Mouse (Mus musculus): ENCODE data around the gene Rundc3a. TPM values are rescaled to one million over a fixed set of nuclear protein-coding genes. Genes with fewer than 3 reads are reported as not detected.
"Not testable (repeated sequence)": the region's sequence is repeated elsewhere in the genome, so short reads cannot be mapped to it uniquely, and the experiment has no call there.

Rundc3a gene
- total RNA-seq, 2 experiments from 2014 or later = 0.87 to 1.9 TPM

DNA sequence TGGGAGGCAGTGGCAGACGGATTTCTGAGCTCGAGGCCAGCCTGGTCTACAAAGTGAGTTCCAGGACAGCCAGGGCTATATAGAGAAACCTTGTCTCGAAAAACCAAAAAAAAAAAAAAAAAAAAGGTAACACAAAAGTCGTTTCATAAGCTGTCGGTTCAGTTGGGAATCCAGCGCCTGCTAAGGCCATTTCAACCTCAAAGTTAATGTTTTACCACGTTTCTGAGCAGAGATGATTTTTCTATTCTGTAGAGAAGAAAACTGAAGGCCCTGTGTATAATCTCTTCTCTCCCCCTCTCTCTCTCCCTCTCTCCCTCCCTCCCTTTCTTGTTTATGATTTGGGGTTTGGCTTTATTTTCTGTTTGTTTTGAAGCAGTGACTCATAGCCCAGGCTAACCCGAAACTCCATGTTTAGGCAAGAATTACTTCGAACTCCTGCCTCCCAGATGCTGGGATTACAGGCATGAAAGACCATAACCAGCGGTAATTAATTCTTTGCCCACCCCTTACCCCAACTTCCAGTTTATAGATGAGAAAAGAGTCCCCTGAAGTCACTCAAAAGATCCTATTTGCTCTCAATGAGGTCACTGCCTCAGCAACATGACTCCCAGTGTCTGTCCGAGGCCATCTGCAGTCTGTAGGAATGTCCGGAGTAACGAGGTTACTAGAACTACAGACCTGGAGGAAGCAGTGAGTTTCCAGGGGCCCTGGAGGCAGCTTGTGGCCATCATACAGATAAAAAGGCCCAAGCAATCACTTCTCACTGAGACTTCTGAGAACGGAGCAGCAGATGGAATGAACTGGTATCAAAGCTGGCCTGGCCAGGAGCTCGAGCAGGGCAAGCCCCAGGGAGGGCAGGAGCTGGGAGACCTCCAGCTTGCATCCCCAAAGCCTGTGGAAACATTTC, 15.9 kb downstream of the Rundc3a start:
- DNase-seq = no peak

DNA sequence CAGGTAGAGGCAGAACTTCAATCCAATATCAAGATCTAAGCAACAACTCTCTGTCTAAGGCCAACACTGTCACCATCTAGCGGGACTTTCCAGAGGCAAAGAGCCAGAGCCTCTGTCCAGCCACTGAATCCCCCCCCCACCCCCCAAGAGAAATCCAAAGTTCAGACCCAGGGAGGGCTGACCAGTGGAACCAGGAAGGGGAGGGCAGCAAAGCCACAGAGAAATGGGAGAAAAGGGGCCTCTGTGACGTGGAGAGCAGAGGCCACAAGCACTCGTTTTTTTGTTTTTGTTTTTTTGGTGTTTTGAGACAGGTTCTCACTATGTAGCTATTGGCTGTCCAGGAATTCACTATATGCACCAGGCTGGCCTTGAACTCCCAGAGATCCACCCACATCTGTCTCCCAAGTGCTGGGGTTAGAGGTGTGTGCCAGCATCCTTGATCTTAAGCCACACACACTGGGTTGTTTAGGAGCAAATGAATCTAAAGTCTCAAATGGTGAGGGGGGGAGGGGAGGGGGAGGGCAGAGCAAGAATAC, 16.7 kb downstream of the Rundc3a start:
- no peak for DNase-seq

DNA sequence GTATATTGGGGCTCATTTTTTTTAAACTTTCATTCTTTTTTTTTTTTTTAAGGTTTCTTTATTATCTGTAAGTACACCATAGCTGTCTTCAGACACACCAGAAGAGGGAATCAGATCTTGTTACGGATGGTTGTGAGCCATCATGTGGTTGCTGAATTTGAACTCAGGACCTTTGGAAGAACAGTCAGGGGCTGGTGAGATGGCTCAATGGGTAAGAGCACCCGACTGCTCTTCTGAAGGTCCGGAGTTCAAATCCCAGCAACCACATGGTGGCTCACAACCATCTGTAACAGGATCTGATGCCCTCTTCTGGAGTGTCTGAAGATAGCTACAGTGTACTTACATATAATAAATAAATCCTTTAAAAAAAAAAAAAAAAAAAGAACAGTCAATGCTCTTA, 17.1 kb downstream of the Rundc3a start:
- not testable (repeated sequence) for DNase-seq

DNA sequence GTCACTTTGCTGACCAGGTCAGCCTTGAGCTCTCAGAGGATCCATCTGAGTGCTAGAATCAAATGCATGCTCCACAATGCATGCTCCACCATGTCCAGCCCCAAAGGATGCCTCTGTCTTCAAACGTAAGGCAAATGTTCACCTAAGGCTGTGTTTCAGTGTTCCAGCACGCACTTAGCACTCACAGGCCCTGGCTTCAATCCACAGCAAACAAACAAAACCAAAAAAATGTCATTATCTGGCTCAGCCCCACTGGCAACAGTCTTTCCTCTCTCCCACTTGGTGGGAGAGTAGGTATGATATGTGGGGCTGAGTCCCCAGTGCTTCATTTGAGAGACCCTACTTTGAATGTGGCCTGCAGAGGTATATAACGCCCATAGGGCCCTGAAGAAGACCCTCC, 17.9 kb downstream of the Rundc3a start:
- no peak for DNase-seq

DNA sequence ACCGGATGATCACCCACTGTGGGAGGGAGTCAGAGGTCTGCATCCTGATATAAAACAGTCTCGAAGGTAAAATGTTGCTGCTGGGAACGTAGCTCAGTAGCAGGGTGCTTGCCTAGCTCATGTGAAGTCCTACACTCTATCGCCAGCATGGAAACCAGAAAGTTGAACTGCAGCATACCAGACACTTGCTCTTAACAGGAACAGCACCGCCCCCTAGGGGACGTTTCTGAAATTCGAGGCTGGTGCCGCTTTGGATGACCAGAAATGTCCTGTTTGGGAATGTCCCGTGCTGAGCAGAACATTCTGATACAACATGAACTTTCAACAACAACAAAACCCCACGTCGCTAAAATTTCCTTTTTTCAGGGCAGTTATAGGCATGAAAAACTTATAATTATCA, 18.5 kb downstream of the Rundc3a start:
- DNase-seq = peak; percentile 95

DNA sequence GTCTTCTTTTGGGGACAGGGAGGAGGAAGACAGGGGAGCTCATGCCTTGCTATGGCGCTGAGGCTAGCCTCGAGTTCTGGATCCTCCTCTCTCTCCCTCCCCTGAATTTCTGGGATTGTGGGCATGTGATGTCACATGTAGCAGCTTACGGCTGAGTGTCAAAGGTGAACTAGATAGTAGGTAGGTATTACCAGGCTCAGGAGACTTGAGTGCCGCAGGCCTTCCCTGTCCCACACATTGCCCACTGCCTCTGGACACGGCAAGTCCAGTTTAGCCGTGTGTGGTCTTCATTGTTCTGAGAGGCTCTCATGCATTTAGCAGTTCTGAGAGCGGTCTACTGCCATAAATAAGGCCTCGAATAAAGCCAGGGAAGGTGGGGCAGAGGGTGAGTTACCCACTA, 19.9 kb downstream of the Rundc3a start:
- no peak for DNase-seq

DNA sequence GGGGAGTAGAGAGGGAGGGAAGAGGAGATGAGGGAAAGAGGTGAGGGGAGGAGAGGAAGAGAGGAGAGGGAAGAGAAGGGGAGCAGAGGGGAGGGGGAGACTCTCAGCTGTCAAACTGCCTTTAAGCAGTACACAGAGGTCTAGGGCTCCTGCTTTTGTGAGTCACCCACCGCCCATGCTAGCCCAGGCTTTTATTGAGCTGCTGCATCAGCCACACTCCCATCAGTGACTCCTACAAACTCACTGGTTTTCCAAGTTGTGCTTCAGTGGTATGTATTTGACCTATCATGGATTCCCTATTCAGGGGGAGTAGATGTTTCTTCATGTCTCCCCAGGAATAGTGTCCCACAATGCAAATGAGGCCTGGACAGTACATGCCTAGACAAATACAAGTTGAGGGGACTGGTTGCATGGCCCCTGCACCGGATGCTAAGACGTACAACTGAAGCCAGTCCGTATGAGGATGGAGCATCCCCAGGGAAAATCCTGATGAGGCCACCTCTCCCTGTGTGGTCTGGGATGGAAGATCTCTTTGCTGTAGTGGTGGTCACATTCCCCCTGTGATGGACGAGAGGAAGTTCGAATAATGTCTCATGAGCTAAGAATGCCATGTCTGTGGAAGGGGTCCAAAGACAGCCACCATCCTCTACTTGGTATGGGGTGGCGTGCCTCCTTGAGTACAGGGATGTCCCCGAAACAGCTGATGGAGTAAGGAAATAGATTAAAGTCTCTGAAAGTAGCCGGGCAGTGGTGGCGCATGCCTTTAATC, 22.0 kb downstream of the Rundc3a start:
- DNase-seq = no peak

DNA sequence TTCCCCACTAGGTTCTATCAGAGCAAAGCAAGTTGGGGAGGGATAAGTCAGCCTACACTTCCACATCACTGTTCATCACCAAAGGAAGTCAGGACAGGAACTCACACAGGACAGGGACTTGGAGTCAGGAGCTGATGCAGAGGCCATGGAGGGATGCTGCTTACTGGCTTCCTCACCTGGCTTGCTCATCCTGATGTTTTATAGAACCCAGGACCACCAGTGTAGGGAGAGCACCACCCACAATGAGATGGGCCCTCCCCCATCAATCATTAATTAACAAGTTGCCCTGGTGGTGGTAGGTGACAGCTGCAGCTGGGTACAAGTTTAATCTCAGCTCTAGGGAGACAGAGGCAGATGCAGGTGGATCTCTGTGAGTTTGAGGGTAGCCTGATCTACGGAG, 24.0 kb downstream of the Rundc3a start:
- no peak for DNase-seq

DNA sequence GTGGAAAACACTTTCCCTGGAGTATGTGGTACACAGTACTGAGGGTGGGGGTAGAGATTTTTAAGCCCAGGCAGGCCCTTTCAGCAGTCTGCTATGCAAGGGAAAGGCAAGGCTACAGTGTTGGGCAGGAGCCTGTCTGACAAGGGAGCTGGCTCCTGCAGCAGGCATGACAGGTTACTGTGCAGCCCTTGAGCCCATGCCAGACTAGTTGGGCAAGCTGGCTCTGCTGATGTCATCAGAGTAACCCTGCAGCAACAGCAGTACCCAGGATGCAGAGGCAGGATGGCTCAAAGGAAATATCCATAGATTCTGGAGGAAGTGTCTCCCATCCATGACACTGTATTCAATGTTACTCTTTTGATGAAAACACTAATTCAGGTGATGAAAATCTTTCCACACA, 25.7 kb downstream of the Rundc3a start:
- no peak for DNase-seq

DNA sequence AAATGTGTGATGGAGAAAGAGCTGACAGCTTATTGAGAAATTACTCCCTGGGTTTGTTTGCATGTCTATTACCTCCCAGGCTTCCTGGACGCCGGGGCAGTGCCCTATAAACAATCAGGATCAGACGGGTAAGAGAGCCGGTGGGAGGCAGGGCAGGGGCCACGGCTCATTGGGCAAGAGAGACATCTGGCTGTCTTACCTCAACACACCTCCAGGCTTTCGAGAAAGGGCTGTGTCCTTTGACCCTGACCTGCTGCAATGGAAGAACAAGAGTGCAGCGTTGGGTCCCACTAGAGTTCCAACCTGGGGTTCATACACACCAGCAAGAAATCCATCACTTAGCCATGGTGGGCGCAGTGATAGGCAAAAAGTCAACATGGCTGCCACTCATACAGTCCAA, 28.4 kb downstream of the Rundc3a start:
- DNase-seq = no peak

DNA sequence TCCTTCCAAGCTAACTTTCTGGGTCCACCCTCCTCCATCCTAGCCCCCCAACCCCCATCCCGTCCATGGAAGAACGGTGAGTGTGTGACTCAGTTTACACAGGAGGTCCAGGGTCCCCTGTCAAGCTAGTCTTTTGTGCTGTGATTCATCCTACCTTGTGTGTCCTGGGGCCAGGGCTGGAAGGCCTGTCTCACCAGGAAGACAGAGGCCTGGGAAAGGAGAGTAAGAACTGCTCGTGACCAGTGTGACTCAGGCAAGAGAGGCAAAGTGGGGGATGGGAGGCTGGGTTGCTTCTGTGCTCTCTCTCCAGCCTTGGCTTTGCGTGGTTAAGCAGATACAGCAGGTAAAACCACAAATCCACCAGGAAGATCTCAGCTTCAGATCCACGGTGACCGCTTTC, 31.5 kb downstream of the Rundc3a start:
- no peak for DNase-seq

DNA sequence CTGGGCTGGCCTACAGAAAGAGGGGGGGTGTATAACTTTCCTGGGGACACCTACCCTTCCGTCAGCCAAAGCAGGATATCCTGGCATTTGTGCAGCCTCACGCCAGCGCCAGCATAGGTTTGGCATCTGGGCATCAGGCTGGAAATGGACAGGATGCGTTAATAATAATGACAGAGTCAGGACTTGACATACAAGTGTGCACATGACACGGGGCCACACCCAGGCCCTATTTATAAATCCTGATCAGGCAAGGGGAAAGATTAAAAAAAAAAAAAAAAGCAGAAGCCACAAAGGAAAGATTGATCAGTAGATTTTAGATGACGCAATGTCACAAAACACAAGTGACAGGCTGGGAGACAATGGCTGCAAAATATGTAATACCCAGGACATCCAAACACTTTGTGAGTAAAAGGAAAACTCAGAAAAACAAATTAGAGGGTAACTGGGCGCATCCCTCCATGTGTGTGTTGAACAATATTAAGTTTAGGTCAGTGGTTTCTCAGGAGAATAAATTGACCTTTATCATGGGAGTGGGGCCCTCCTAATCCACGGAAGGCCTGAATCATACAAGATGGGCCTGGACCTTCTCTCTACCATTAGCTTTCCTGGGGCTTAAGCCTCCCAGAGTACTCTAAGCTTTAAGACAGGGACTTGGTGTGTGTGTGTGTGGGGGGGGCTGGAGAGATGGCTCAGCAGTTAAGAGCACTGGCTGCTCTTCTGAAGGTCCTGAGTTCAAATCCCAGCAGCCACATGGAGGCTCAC, 32.5 kb downstream of the Rundc3a start:
- DNase-seq = no peak

DNA sequence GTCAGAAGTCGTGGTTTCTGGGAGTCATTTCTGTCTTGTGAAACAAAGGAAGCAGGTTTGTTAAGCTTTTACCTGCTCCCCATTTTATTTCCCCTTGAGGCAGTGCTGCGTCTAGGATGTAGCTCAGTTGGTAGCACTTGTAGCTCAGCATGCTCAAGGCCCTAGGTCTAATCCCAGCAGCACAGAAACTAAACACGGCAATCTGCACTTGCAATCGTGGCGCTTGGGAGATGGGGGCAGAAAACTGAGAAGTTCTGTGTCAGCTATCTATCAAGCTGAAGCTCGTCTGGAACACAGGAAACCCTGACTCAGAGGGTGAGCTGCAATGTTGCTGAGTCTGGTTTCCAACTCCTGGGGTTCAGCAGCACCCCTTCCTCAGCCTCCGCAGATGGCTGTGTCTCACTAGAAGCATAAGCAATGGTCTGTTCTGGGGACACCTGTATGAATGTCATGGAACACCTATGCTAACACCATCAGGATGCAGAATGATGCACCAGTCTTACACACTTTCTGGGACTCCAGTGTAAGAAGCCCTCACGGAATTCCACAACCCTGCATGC, 35.9 kb downstream of the Rundc3a start:
- no peak for DNase-seq

DNA sequence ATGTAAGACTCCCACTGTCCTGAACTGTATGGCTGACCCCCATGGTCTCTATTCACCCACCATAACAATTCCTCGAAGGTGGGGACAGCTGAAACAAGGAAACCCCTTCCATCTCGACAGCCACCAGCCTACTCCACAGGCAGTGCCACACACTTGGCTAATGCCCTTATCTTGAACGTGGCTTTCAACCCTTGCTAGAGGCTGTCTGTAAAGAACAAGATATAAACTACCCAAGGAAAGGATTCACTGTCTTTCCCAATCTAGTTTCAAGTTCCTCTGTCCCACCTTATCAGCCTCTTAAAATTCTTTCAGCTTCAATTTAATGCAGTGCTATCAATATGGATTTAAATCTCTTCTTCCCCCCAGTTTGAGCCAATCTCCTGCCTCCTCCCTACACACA, 36.3 kb downstream of the Rundc3a start:
- no peak for DNase-seq

DNA sequence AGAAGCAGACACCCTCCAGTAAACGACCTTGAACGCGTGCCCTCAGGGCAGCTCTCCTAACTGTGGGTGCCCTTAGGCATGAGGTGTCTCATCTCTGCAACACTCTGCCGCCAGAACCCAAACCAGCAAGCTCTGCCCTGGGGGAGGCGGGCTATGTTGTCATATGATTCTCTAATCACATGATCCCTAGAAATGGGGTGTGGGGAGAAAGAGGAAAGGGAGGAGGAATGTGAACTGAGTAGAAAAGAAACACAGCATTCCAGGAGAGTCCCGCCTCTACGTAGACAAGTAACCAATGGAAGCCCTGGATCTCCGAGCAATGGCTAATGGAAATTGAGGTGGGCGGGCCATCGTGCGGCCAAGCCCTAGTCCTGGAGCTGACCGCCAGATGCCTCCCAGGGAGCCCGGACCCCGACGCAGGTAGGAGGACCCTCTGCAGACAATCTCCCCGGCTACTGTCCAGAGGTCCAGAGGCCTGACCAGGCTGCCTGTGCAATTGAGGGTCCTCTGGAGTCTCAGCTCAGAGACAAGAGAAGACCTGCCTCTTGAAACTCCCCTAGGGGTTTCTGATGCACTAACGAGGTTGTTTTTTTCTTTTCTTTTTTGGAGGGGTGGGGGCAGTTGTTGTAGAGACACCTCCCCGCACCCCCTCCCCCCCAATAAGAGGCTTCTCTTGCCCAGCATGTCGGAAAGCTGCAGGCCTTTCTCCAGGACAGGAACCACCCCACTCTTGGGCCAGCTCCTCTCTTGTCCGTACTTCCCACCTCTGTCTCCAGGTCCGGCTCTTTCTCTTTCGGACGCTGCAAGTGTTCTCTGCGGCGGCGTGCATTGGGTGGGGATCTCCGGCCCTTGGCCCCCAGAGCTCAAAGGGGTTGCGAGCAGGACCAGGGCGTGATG, 37.2 kb downstream of the Rundc3a start, which contains the start of gene Grn:
TSS of gene Grn (plus strand) at position 195 of the 897 bp plus-strand sequence.
- peak; percentile 78 for DNase-seq

DNA sequence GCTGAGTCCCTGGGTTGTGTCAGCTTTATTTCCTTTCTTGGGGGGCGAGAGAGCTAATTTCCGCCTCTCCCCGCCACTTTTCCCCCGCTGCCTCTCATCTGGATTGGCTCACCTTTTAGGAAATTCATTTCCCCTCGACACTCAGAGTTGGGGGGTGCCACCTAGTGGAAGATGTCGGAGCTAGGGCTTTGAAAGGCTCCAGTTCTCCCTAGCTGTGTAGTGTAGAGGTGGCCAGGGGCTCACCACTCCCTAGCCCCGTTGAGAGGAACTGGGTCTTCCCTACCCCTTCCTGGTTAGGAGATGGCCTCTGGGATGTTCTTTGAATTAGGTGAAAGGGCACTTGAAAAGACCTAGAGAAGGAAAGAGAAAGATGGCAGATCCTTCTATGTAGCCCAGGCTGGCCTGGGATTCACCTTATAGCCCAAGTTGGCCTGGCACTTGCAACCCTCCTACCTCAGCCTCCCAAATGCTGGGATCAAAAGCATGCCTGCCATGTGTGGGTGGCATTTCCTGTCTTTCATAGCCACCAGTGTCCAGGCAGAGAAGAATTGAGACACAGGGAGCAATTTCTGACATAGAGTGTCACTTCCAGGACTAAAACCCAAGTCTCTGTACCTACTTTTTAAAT, 37.9 kb downstream of the Rundc3a start:
- DNase-seq = peak; percentile 74

DNA sequence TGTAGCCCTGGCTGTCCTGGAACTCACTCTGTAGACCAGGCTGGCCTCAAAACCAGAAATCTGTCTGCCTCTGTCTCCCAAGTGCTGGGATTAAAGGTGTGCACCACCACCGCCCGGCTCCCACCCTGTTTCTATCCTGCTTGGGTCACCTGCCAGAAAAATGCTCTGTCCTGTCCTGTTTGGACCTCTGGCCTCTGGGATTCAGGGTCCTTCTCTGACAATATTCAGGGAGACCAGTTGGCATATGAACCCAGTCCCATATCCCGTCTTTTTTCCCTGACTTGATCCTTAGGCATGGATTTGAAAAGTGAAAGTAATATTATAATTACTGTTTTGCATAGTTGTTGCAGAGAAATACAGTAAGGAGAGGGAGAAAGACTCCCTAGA, 38.5 kb downstream of the Rundc3a start:
- DNase-seq = no peak

DNA sequence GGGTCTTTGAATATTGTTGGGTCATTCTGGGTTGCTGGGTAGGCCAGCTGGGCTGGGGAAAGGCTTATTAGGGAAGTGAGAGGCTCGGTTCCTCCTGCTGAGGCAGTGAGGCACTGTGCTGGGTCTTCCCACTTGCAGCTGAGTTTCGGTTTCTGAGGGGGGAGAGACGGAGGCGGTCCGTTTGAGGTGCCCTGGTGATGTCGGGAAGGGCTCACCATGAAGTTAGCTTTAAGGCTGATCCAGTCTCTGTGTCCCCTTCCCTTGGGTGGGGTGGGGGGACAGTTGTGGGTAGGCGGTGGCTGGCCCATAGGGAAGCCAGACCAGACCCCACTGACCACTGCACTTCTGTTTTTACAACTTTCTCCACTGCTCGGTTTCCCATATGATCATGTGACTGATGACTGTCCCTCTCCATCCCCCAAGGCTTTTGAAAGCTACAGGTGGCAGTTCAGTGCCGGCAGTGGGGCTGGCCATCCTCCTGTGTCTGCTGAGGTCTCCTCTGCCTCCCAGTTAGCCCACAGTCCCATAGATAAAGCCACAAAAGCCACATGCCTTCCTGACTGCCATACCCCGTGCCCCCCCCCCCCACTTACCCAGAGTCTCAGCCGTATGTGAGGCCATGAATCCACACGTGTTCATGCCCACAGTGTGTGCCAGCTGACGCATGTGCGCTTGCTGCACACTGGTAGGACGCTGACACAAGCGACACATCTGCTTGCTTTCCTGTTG, 39.1 kb downstream of the Rundc3a start:
- peak; percentile 22 for DNase-seq

DNA sequence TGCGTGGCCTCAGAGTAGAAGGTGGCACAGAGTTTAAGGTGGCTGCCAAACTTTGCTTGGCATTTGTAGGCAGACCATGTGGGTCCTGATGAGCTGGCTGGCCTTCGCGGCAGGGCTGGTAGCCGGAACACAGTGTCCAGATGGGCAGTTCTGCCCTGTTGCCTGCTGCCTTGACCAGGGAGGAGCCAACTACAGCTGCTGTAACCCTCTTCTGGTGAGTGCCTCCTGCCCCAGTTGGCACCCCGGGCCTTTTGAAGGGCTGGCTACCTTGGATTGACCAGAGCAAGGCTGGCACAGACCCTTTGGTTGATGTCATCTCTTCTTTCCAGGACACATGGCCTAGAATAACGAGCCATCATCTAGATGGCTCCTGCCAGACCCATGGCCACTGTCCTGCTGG, 39.7 kb downstream of the Rundc3a start:
- peak; percentile 70 for DNase-seq

DNA sequence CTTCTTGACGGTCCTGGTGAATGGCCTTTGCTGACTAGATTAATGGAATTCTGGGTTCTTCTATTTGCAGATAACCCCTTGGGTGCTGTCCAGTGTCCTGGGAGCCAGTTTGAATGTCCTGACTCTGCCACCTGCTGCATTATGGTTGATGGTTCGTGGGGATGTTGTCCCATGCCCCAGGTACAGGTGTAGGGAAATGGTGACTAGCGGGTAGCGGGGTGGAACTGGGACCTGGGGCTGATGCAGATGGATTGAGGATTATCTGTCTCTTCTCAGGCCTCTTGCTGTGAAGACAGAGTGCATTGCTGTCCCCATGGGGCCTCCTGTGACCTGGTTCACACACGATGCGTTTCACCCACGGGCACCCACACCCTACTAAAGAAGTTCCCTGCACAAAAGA, 40.7 kb downstream of the Rundc3a start:
- DNase-seq = no peak

All from gastrocnemius, postnatal 10 days (tissue).